Mouse (Mus musculus): ENCODE measurements around the gene Vamp9.
A peak's percentile ranks its signal among the peaks of the same experiment; 100 is the strongest.

Gene Vamp9

GRCm38 (mm10) chr5:99941776-99942502 lies 35.9 kb downstream of the Vamp9 start:
- peak; percentile 38 for DNase-seq

- no peak for DNase-seq
Observed at GRCm38 (mm10) chr5:99952513-99952912, 46.5 kb downstream of the Vamp9 start.

GRCm38 (mm10) chr5:99953883-99954282 lies 47.8 kb downstream of the Vamp9 start:
- no peak for DNase-seq

GRCm38 (mm10) chr5:99958666-99959065 lies 52.6 kb downstream of the Vamp9 start:
- DNase-seq, result no peak

GRCm38 (mm10) chr5:99959236-99959936 lies 53.3 kb downstream of the Vamp9 start:
- DNase-seq, result peak; percentile 61

- no peak for DNase-seq
Observed at GRCm38 (mm10) chr5:99959960-99960359, 53.9 kb downstream of the Vamp9 start.

- peak; percentile 43 for DNase-seq
Observed at GRCm38 (mm10) chr5:99973941-99974340, 67.9 kb downstream of the Vamp9 start.

- DNase-seq, result no peak
Observed at GRCm38 (mm10) chr5:99975061-99975460, 69.0 kb downstream of the Vamp9 start.

GRCm38 (mm10) chr5:99975776-99976175 lies 69.7 kb downstream of the Vamp9 start:
- no peak for DNase-seq

GRCm38 (mm10) chr5:99976334-99976955 lies 70.4 kb downstream of the Vamp9 start:
- no peak for DNase-seq

GRCm38 (mm10) chr5:99977516-99978301 lies 71.7 kb downstream of the Vamp9 start:
- DNase-seq, result peak; percentile 85

GRCm38 (mm10) chr5:99978699-99979442 lies 72.8 kb downstream of the Vamp9 start, which contains the start of the genes Hnrnpd and 4930524J08Rik:
Gene Hnrnpd (minus strand): TSS chr5:99978938.
Gene 4930524J08Rik (plus strand): TSS chr5:99979061.
- peak; percentile 99 for DNase-seq

GRCm38 (mm10) chr5:99983452-99984061 lies 77.5 kb downstream of the Vamp9 start:
- DNase-seq, result no peak

- no peak for DNase-seq
Observed at GRCm38 (mm10) chr5:99994166-99994565, 88.1 kb downstream of the Vamp9 start.

- DNase-seq, result no peak
Observed at GRCm38 (mm10) chr5:99994680-99995079, 88.6 kb downstream of the Vamp9 start.

GRCm38 (mm10) chr5:100000048-100000447 lies 94.0 kb downstream of the Vamp9 start:
- no peak for DNase-seq

GRCm38 (mm10) chr5:100000500-100000899 lies 94.4 kb downstream of the Vamp9 start:
- DNase-seq, result no peak

Measured in retina, postnatal 1 day (tissue).